Mouse (Mus musculus) hindbrain, embryonic 11.5 days (tissue): ENCODE measurements at regions not wholly inside any gene's neighbourhood (a gene's known extent, or its start where the extent isn't known, plus 50 kb on each side); places are given as distances from the start of the nearest gene placed in this dataset.

ENCODE experiments used
- ATAC-seq: fragments of 200-750 bp; cut with Nextera tagmentation; 2 replicates; pipeline ENCODE4 v1.8.0; 2017; ENCODE audit warnings: mild to moderate bottlenecking, moderate TSS enrichment, moderate library complexity; ENCODE audit not compliant: low FRiP score
- DNase-seq: peaks from one replicate; pipeline ENCODE4 v3.0.0-alpha.2; 2015; ENCODE audit warnings: low spot score
- H3K27ac ChIP-seq: fragments of 300-500 bp; sonication (generic); 2 replicates; pipeline ENCODE4 v1.5.1; 2014; ENCODE audit warnings: mild to moderate bottlenecking, low read depth, low read length
- H3K27me3 ChIP-seq: fragments of 300-500 bp; sonication (generic); 2 replicates; pipeline ENCODE4 v1.6.1; 2014; ENCODE audit warnings: mild to moderate bottlenecking, low read length, moderate library complexity, mixed read lengths; ENCODE audit not compliant: control insufficient read depth, insufficient read depth
- H3K36me3 ChIP-seq: fragments of 300-500 bp; sonication (generic); 2 replicates; pipeline ENCODE4 v1.6.1; 2014; ENCODE audit warnings: mild to moderate bottlenecking, low read length, moderate library complexity, mixed read lengths; ENCODE audit not compliant: control insufficient read depth, insufficient read depth
- H3K4me1 ChIP-seq: fragments of 300-500 bp; sonication (generic); replicated peaks from 2 replicates; pipeline ENCODE4 v1.6.1; 2014; ENCODE audit warnings: low read length, mixed read lengths; ENCODE audit not compliant: control insufficient read depth, insufficient read depth
- H3K4me2 ChIP-seq: fragments of 300-500 bp; sonication (generic); replicated peaks from 2 replicates; pipeline ENCODE4 v1.6.1; 2014; ENCODE audit warnings: mild to moderate bottlenecking, low read depth, low read length
- H3K4me3 ChIP-seq: fragments of 300-500 bp; sonication (generic); 2 replicates; pipeline ENCODE4 v1.5.1; 2014; ENCODE audit warnings: low read depth, low read length
- H3K9ac ChIP-seq: fragments of 300-500 bp; sonication (generic); 2 replicates; pipeline ENCODE4 v1.6.1; 2014; ENCODE audit warnings: low read depth, low read length
- H3K9me3 ChIP-seq: fragments of 300-500 bp; sonication (generic); 2 replicates; pipeline ENCODE4 v1.6.1; 2016; ENCODE audit warnings: low read length; ENCODE audit not compliant: control insufficient read depth
- WGBS: fragments of 180-500 bp; shearing (Covaris S2); extraction: QIAGEN DNeasy Blood & Tissue Kit; methylation state at CpG from one replicate; pipeline ENCODE4 v1.1.7; 2014; 5-methylcytosine and 5-hydroxymethylcytosine counted together

DNA sequence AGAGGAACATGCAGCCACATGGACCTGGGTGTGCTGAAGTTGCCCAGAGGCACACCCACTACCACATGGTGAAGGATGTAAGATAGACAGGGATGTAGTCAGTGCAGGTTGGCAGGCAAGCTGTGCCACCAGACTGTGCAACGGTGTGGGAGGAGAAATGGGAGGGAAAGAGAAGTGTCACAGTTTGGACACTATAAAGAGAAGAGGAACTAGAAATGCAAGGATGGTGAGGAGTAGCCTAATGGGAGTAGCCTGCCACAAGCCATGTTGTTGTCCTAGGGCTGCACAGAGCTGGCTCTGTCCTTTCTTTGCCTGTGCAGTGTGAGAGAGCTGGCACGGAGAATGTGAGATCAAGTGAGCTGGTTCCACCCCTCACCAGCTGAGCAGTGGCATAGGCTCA is 185.3 kb upstream of the Gjb5 start:
- DNase-seq (no peak), ATAC-seq (no peak)
- no peaks in the 10 kb centered on the region for H3K9me3 ChIP-seq
- H3K36me3 ChIP-seq, result no peaks in the 10 kb centered on the region
- no peak overlapping the region for H3K27ac ChIP-seq
- no peak overlapping the region for H3K4me2 ChIP-seq
- WGBS, result 93% methylated on average over 2 of the region's 2 CpGs
- H3K4me3 ChIP-seq, result no peak overlapping the region
- no peaks in the 10 kb centered on the region for H3K27me3 ChIP-seq
- H3K4me1 ChIP-seq, result no peaks in the 10 kb centered on the region
- no peak overlapping the region for H3K9ac ChIP-seq

DNA sequence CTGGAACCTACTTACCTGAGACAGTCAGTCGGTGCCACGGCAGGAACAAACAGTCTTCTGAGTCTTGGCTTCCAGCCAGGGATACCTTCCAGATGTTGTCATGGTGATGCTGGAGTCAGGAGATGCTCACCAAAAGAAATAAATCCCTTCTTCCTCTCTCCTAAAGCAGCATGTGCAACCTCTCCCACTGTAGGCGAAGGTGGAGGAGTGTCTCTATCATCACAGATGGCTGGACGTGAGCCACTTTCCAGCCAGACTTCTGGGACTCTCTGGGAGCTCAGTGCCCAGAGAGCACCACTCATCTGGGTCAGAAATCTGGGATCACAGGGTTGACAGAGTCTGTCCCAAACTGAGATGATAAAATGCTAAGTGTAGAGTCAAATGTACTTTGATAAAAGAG is 184.8 kb upstream of the Gjb5 start:
- no peak overlapping the region for H3K27ac ChIP-seq
- ATAC-seq, result no peak
- no peaks in the 10 kb centered on the region for H3K27me3 ChIP-seq
- H3K9ac ChIP-seq, result no peak overlapping the region
- DNase-seq, result no peak
- 82% methylated on average over 4 of the region's 4 CpGs for WGBS
- H3K4me1 ChIP-seq, result no peaks in the 10 kb centered on the region
- no peak overlapping the region for H3K4me3 ChIP-seq
- H3K4me2 ChIP-seq, result no peak overlapping the region
- H3K9me3 ChIP-seq, result no peaks in the 10 kb centered on the region
- no peaks in the 10 kb centered on the region for H3K36me3 ChIP-seq

DNA sequence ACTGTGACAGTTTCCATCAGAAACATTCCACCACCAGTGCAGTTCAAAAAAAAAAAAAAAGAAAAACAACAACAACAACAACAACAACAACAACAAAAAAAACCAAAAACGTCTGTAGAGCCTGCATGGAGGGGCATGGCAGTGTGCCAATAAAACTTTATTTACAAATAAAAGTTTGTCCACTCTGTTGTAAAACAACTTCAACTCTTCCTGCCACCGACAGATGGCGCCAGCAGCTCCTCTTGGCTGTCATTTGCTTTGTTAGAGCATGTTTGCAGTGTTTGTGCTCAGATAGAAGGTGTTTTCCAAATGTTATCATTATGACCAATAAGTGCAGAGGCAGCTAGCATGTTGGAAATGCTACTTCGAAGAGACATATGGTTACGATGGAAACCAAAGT is 179.0 kb upstream of the Gjb5 start:
- 55% methylated on average over 5 of the region's 5 CpGs for WGBS
- no peak overlapping the region for H3K4me3 ChIP-seq
- H3K4me2 ChIP-seq, result no peak overlapping the region
- H3K4me1 ChIP-seq, result no peaks in the 10 kb centered on the region
- no peaks in the 10 kb centered on the region for H3K27me3 ChIP-seq
- H3K9me3 ChIP-seq, result peaks cover 3% of the 10 kb centered on the region; the same call in 1 of the 2 replicates
- no peaks in the 10 kb centered on the region for H3K36me3 ChIP-seq
- ATAC-seq, result no peak
- no peak overlapping the region for H3K27ac ChIP-seq
- no peak overlapping the region for H3K9ac ChIP-seq
- peak; percentile 39 for DNase-seq

DNA sequence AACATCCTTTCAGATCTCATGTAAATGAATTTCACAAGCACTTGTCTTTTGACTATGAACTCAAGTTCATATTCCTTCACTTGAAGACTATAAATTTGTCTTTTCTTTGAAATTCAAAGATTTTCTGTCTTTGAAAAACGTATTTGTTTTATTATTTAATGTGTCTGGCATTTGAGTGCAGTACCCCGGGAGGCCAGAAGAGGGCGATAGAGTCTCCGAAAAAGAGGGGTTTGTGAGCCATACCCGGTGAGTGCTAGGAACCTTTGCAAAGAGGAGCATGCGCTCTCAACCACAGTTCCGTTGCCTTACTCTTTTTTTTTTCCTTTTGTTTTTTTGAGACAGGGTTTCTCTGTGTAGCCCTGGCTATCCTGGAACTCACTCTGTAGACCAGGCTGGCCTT is 177.6 kb upstream of the Gjb5 start:
- DNase-seq, result no peak
- H3K27ac ChIP-seq, result no peak overlapping the region
- ATAC-seq, result no peak
- H3K4me2 ChIP-seq, result no peak overlapping the region
- H3K27me3 ChIP-seq, result no peaks in the 10 kb centered on the region
- WGBS, result 81% methylated on average over 7 of the region's 7 CpGs
- no peak overlapping the region for H3K9ac ChIP-seq
- no peaks in the 10 kb centered on the region for H3K4me1 ChIP-seq
- H3K4me3 ChIP-seq, result no peak overlapping the region
- H3K36me3 ChIP-seq, result no peaks in the 10 kb centered on the region
- peaks cover 3% of the 10 kb centered on the region; the same call in 1 of the 2 replicates for H3K9me3 ChIP-seq

DNA sequence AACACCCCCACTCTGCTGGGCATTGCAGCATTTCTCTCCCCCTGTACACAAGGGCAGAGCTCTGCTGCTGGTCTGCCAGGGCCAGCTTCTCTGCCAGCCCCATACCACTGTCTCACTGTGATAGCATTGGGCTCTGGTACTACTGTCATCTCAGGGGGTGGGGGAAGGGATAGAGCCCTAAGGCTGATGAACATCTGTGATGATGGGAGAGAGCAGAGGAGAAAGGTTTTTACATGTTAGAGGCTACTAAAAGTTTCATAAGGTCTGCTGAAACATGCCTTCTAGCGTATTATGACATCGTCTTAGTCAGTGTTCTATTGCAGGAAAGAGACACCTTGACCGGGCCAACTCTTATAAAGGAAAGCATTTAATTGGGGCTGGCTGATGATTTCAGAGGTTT is 176.4 kb upstream of the Gjb5 start:
- no peak for DNase-seq
- no peak overlapping the region for H3K27ac ChIP-seq
- 91% methylated on average over 3 of the region's 3 CpGs for WGBS
- no peaks in the 10 kb centered on the region for H3K27me3 ChIP-seq
- H3K9ac ChIP-seq, result no peak overlapping the region
- no peak overlapping the region for H3K4me3 ChIP-seq
- H3K36me3 ChIP-seq, result no peaks in the 10 kb centered on the region
- H3K4me1 ChIP-seq, result no peaks in the 10 kb centered on the region
- no peak overlapping the region for H3K4me2 ChIP-seq
- no peak for ATAC-seq
- H3K9me3 ChIP-seq, result peaks cover 3% of the 10 kb centered on the region; the same call in 1 of the 2 replicates

DNA sequence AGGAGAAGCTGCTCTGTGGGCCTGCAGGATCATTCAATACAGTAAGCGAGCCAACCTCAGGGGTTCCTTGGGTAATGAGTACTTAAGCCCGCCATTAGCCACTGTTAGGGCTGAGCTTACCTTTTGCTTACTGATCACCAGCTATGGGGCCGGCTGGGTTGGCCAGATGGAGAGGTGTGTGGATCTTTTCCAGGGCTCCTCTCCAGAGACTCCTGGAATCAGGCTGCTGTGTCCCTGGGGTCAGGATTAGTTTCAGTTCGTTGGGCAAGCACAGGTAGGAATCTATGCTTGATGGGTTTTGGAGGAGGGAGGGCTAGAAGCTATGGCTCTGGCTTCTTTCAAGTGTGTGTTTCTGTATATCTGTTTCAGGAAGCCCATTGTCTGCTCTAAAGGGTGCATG is 175.7 kb upstream of the Gjb5 start:
- Histone ChIP-seq H3K36me3 (no peaks in the 10 kb centered on the region), H3K9me3 (peaks cover 3% of the 10 kb centered on the region; the same call in 1 of the 2 replicates), H3K27me3 (no peaks in the 10 kb centered on the region), H3K9ac (no peak overlapping the region), H3K4me1 (no peaks in the 10 kb centered on the region), H3K4me3 (no peak overlapping the region), H3K4me2 (no peak overlapping the region), H3K27ac (no peak overlapping the region)
- ATAC-seq (no peak), DNase-seq (no peak)
- 71% methylated on average over 4 of the region's 4 CpGs for WGBS

DNA sequence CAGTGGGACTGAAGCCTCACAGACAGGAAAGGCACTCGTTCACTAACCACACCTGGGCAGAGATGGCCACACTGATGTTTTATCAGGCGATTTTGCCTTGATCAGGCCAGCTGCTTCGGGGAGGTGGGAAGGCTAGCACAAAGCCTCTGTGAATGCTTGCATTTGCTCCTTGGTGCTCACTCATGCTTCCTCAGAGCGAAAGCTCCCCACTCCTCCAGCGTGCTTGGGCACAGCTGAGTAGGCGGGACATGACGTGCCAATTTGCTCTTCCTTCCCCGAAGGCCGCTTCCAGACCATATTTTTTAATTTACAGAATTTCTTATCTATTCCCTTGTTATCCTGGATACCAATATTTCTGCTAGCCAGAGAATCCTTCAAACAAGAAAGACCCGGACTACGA is 172.8 kb upstream of the Gjb5 start:
- H3K9ac ChIP-seq, result no peak overlapping the region
- ATAC-seq (no peak), DNase-seq (no peak)
- H3K27ac ChIP-seq, result no peak overlapping the region
- no peaks in the 10 kb centered on the region for H3K4me1 ChIP-seq
- peaks cover 3% of the 10 kb centered on the region; the same call in 1 of the 2 replicates for H3K9me3 ChIP-seq
- H3K27me3 ChIP-seq, result no peaks in the 10 kb centered on the region
- H3K4me3 ChIP-seq, result no peak overlapping the region
- H3K36me3 ChIP-seq, result no peaks in the 10 kb centered on the region
- H3K4me2 ChIP-seq, result no peak overlapping the region
- 90% methylated on average over 11 of the region's 11 CpGs for WGBS

DNA sequence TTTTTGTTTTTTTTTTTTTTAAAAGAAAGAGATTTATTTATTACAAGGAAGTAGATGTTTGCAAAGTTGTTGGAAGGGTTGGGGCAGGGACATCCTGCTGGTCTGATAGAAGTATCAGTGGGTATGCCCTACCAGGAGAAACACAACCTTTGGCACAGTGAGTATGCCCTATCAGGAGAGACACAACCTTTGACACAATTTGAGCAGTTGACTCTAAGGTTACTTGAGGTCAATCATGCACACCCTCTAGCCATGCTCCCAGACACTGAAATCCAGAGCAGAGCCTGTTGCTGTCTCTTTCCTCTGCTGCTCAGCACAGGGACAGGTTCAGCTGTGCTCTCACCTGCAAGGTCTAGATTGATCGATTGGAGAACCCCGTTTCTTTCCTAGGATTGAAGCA is 164.2 kb upstream of the Gjb5 start:
- Histone ChIP-seq H3K4me3 (no peak overlapping the region), H3K36me3 (no peaks in the 10 kb centered on the region), H3K27me3 (no peaks in the 10 kb centered on the region), H3K9ac (no peak overlapping the region), H3K4me1 (no peaks in the 10 kb centered on the region), H3K9me3 (no peaks in the 10 kb centered on the region), H3K4me2 (no peak overlapping the region), H3K27ac (no peak overlapping the region)
- WGBS, result 89% methylated on average over 2 of the region's 2 CpGs
- DNase-seq (no peak), ATAC-seq (no peak)

DNA sequence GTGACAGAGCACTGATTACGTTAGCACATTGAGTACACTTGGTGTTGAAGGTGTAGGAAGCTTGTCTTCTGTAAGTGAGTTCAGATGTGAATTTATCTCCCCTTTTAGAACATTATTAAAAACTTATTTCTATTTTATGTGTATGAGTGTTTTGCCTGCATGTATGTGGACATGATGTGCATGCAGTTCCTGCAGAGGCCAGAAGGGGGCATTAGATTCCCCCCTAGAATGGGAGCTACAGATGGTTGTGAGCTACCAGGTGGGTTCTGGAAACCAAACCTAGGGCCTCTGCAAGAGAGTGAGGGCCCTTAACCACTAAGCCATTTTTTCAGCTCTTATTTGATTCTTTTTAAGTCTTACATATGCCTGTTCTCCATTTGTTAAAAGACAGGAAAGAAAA is 160.0 kb upstream of the Gjb5 start:
- no peak overlapping the region for H3K4me3 ChIP-seq
- H3K4me1 ChIP-seq, result no peaks in the 10 kb centered on the region
- H3K27me3 ChIP-seq, result no peaks in the 10 kb centered on the region
- no peak overlapping the region for H3K27ac ChIP-seq
- no peak overlapping the region for H3K4me2 ChIP-seq
- H3K9me3 ChIP-seq, result no peaks in the 10 kb centered on the region
- no peak for ATAC-seq
- no peak overlapping the region for H3K9ac ChIP-seq
- DNase-seq, result peak; percentile 11
- 84% methylated on average over 1 of the region's 1 CpGs for WGBS
- H3K36me3 ChIP-seq, result no peaks in the 10 kb centered on the region
